Mouse (Mus musculus): ENCODE measurements at regions not wholly inside any gene's neighbourhood (a gene's known extent, or its start where the extent isn't known, plus 50 kb on each side); places are given as distances from the start of the nearest gene placed in this dataset.
A peak's percentile ranks its signal among the peaks of the same experiment; 100 is the strongest.

DNA sequence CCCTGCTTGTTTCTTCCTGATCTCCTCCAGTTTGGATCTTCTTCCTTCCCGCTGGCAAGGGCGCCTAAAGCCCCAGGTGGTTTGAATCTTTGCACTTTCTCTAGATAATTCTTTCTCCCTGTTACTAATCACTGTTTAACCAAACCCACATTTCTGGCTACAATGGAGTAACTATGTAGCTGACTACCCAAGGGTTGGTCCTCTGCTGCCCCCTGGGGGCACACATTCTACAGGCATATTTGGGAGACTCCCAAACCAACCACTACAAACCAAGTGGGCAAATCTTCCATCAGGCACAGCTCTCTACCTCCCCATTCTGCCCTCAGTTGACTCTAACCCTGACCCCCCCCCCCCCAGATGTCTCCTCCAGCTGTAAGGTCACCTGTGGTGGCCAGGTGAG lies 98.7 kb downstream of the 4930564D02Rik start:
- no peaks in the 10 kb centered on the region for H3K79me2 ChIP-seq (ENCODE audit: control insufficient read depth, insufficient read depth, low read length, poor library complexity)
- H3K4me1 ChIP-seq (ENCODE audit: control insufficient read depth in 1 of 2, insufficient read depth in 2 of 2, low read length in 2 of 2): no peaks in the 10 kb centered on the region
- H3K4me3 ChIP-seq (ENCODE audit: control insufficient read depth in 1 of 2, insufficient read depth in 1 of 2, low read depth in 2 of 2, low read length in 2 of 2): no peak overlapping the region
- H3K9me3 ChIP-seq (replicated peaks; ENCODE audit: insufficient read depth, low read length): no peaks in the 10 kb centered on the region
- no peaks in the 10 kb centered on the region for H3K27me3 ChIP-seq (ENCODE audit: control insufficient read depth in 1 of 2, insufficient read depth in 2 of 2, low read length in 2 of 2)
- TF ChIP-seq CTCF (IDR thresholded peaks at IDR 0.05 in 2 of 3, conservative IDR thresholded peaks at IDR 0.05 in 1 of 3; ENCODE audit: control insufficient read depth in 1 of 3, insufficient read depth in 1 of 3, low read depth in 2 of 3, low read length in 3 of 3, poor library complexity in 1 of 3, severe bottlenecking in 1 of 3): peak in 1 of 3 experiments; percentile 23; a peak in 2 of 6 replicates
- TF ChIP-seq E2F4 (IDR thresholded peaks at IDR 0.05; ENCODE audit: borderline replicate concordance, low read depth, low read length): no peak
- peak; percentile 3 for DNase-seq (ENCODE audit: low read depth, low spot score)
- no peaks in the 10 kb centered on the region for H3K36me3 ChIP-seq (ENCODE audit: control insufficient read depth in 1 of 2, insufficient read depth in 2 of 2, low read length in 2 of 2)
- H3K9ac ChIP-seq (ENCODE audit: control insufficient read depth, low read depth, low read length, poor library complexity, severe bottlenecking): no peak overlapping the region
- no peak overlapping the region for H3K27ac ChIP-seq (ENCODE audit: control insufficient read depth, low read depth, low read length)

GRCm38 (mm10) chr3:105169117-105169516 lies 102.5 kb downstream of the 4930564D02Rik start:
- H3K4me3 ChIP-seq (ENCODE audit: control insufficient read depth in 1 of 2, insufficient read depth in 1 of 2, low read depth in 2 of 2, low read length in 2 of 2): no peak overlapping the region
- H3K4me1 ChIP-seq (ENCODE audit: control insufficient read depth in 1 of 2, insufficient read depth in 2 of 2, low read length in 2 of 2): no peaks in the 10 kb centered on the region
- H3K9me3 ChIP-seq (replicated peaks; ENCODE audit: insufficient read depth, low read length): no peaks in the 10 kb centered on the region
- no peaks in the 10 kb centered on the region for H3K79me2 ChIP-seq (ENCODE audit: control insufficient read depth, insufficient read depth, low read length, poor library complexity)
- TF ChIP-seq CTCF (IDR thresholded peaks at IDR 0.05 in 2 of 3, conservative IDR thresholded peaks at IDR 0.05 in 1 of 3; ENCODE audit: control insufficient read depth in 1 of 3, insufficient read depth in 1 of 3, low read depth in 2 of 3, low read length in 3 of 3, poor library complexity in 1 of 3, severe bottlenecking in 1 of 3) (no peak), POLR2AphosphoS2 (IDR thresholded peaks at IDR 0.05; ENCODE audit: low read length) (no peak), ZMIZ1 (IDR thresholded peaks at IDR 0.05; ENCODE audit: low read depth, low read length) (no peak), BHLHE40 (IDR thresholded peaks at IDR 0.05; ENCODE audit: borderline replicate concordance, low read depth, low read length) (no peak), SMC3 (IDR thresholded peaks at IDR 0.05; ENCODE audit: low read depth, low read length) (no peak), ZC3H11A (IDR thresholded peaks at IDR 0.05; ENCODE audit: low read depth, low read length) (no peak), TCF12 (IDR thresholded peaks at IDR 0.05; ENCODE audit: low read depth, low read length) (no peak), NRF1 (IDR thresholded peaks at IDR 0.05; ENCODE audit: insufficient read depth, low read depth, low read length, poor library complexity, severe bottlenecking) (no peak)
- H3K27me3 ChIP-seq (ENCODE audit: control insufficient read depth in 1 of 2, insufficient read depth in 2 of 2, low read length in 2 of 2): no peaks in the 10 kb centered on the region; a peak in 1 of 4 replicates
- DNase-seq (ENCODE audit: low read depth, low spot score): no peak
- H3K36me3 ChIP-seq (ENCODE audit: control insufficient read depth in 1 of 2, insufficient read depth in 2 of 2, low read length in 2 of 2): no peaks in the 10 kb centered on the region
- no peak overlapping the region for H3K27ac ChIP-seq (ENCODE audit: control insufficient read depth, low read depth, low read length)
- no peak overlapping the region for H3K9ac ChIP-seq (ENCODE audit: control insufficient read depth, low read depth, low read length, poor library complexity, severe bottlenecking)

GRCm38 (mm10) chr3:105171527-105171926 lies 104.9 kb downstream of the 4930564D02Rik start:
- H3K9ac ChIP-seq (ENCODE audit: control insufficient read depth, low read depth, low read length, poor library complexity, severe bottlenecking): no peak overlapping the region
- H3K27me3 ChIP-seq (ENCODE audit: control insufficient read depth in 1 of 2, insufficient read depth in 2 of 2, low read length in 2 of 2): no peaks in the 10 kb centered on the region; a peak in 1 of 4 replicates
- no peak overlapping the region for H3K27ac ChIP-seq (ENCODE audit: control insufficient read depth, low read depth, low read length)
- H3K79me2 ChIP-seq (ENCODE audit: control insufficient read depth, insufficient read depth, low read length, poor library complexity): no peaks in the 10 kb centered on the region
- TF ChIP-seq SMC3 (IDR thresholded peaks at IDR 0.05; ENCODE audit: low read depth, low read length): no peak
- no peak for TF ChIP-seq ZNF384 (IDR thresholded peaks at IDR 0.05; ENCODE audit: low read depth, low read length)
- TF ChIP-seq POLR2AphosphoS5 (IDR thresholded peaks at IDR 0.05; ENCODE audit: borderline replicate concordance, low read depth, low read length): no peak
- TF ChIP-seq TBP (IDR thresholded peaks at IDR 0.05; ENCODE audit: low read depth, low read length): no peak
- TF ChIP-seq RAD21 (IDR thresholded peaks at IDR 0.05; ENCODE audit: low read depth, low read length): no peak
- no peak for TF ChIP-seq NRF1 (IDR thresholded peaks at IDR 0.05; ENCODE audit: insufficient read depth, low read depth, low read length, poor library complexity, severe bottlenecking)
- no peak for TF ChIP-seq HCFC1 (IDR thresholded peaks at IDR 0.05; ENCODE audit: low read depth, low read length)
- TF ChIP-seq MAFK (IDR thresholded peaks at IDR 0.05; ENCODE audit: borderline replicate concordance, low read depth, low read length): no peak
- no peak for TF ChIP-seq ELF1 (IDR thresholded peaks at IDR 0.05; ENCODE audit: low read depth, low read length)
- TF ChIP-seq TCF12 (IDR thresholded peaks at IDR 0.05; ENCODE audit: low read depth, low read length): no peak
- TF ChIP-seq TAL1 (IDR thresholded peaks at IDR 0.05; ENCODE audit: low read length): no peak
- no peak for TF ChIP-seq ZMIZ1 (IDR thresholded peaks at IDR 0.05; ENCODE audit: low read depth, low read length)
- no peak for TF ChIP-seq EP300 (IDR thresholded peaks at IDR 0.05; ENCODE audit: low read depth in 1 of 2, low read length in 2 of 2)
- no peak for TF ChIP-seq GATA1 (IDR thresholded peaks at IDR 0.05; ENCODE audit: low read depth, low read length)
- TF ChIP-seq E2F4 (IDR thresholded peaks at IDR 0.05; ENCODE audit: borderline replicate concordance, low read depth, low read length): no peak
- TF ChIP-seq ZC3H11A (IDR thresholded peaks at IDR 0.05; ENCODE audit: low read depth, low read length): no peak
- no peak for TF ChIP-seq MAX (IDR thresholded peaks at IDR 0.05; ENCODE audit: low read length)
- no peak for TF ChIP-seq MYB (IDR thresholded peaks at IDR 0.05; ENCODE audit: low read depth, low read length)
- TF ChIP-seq NELFE (IDR thresholded peaks at IDR 0.05; ENCODE audit: low read depth, low read length): no peak
- TF ChIP-seq MYC (IDR thresholded peaks at IDR 0.05; ENCODE audit: low read depth, low read length): no peak
- DNase-seq (ENCODE audit: low read depth, low spot score): no peak
- H3K36me3 ChIP-seq (ENCODE audit: control insufficient read depth in 1 of 2, insufficient read depth in 2 of 2, low read length in 2 of 2): no peaks in the 10 kb centered on the region
- no peaks in the 10 kb centered on the region for H3K4me1 ChIP-seq (ENCODE audit: control insufficient read depth in 1 of 2, insufficient read depth in 2 of 2, low read length in 2 of 2)
- no peak overlapping the region for H3K4me3 ChIP-seq (ENCODE audit: control insufficient read depth in 1 of 2, insufficient read depth in 1 of 2, low read depth in 2 of 2, low read length in 2 of 2)
- no peaks in the 10 kb centered on the region for H3K9me3 ChIP-seq (replicated peaks; ENCODE audit: insufficient read depth, low read length)
